Mouse (Mus musculus): ENCODE results near the gene 1700001C02Rik.

GRCm38 (mm10) chr5:30423572-30424244 lies 42.1 kb upstream of the 1700001C02Rik start:
- peak; percentile 71; the same call in 1 of the 2 replicates for TF ChIP-seq CTCF (IDR thresholded peaks at IDR 0.05; ENCODE audit: extremely low read depth, insufficient read length, insufficient replicate concordance, low read depth, low read length)
- TF ChIP-seq POLR2A (IDR thresholded peaks at IDR 0.05; ENCODE audit: low read depth, low read length), result no peak

All from small intestine, adult 2 months (tissue).